Mouse (Mus musculus) heart, adult 18-20 months (tissue): Measurements from ENCODE around the gene Sorcs3. TPM values are rescaled to one million over a fixed set of nuclear protein-coding genes. Genes with fewer than 3 reads are reported as not detected.

Experiments
- DNase-seq, 2 experiments: peaks; one replicate each; pipeline ENCODE4 v3.0.0; 2021 to 2022; ENCODE audit warnings: mixed read lengths in 1 of 2
- total RNA-seq, 2 experiments: library from RNA; stranded (reverse); gene quantifications; 2 replicates each; pipeline ENCODE4 v1.2.3; 2021

Gene Sorcs3
- total RNA-seq, 2 experiments from 2014 or later, result not detected

DNA sequence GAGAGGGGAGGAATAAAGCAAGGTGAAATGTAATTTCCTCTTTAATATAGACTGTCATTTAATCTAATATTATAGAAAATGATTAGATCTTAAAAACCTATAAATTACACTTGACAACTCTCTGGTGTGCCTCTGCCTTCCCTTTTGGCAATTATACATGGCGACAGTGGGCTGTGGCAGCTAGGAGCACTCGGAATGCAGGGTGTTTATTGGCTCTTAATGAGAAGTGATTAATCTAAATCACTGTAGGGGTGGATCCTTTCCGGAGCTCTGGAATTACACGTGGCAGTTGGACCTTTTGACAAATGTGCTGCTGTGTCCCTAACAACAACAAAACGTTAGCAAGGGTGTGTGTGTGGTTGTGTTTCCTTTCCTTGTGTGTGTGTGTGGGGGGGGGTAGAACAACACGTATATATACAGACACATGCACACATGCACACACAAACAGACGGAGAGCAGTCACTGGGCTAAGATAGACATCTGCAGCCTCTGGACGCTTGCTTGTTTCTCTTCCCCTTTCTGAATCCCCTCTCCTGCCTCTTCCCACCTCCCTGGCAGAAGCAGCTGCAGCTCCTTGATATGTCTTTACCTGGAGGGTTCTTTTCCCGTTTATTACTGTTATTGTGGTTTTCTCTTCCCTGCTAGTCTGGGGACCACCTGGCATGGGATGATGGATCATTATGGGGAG lies 318.8 kb downstream of the Sorcs3 start:
- no peak for DNase-seq

DNA sequence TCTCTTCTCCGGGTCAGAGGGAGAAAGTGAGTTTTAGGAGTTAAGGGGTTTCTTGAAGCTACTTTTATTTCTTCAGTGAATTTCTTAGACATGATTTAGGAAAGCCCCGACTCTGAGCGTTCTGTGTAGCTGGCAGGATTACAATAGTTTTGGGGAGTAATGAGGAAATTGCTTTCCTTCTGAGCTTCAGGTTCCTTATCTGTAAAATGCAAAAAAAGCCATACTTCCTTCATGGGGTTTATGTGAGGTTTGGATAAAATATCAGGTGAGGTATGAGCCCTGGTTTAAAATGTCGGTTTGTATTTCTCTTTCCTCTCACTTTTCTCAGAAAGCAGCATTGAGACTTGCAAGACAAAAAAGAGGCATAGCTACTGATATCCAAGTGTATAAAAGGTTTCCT lies 327.8 kb downstream of the Sorcs3 start:
- no peak for DNase-seq

DNA sequence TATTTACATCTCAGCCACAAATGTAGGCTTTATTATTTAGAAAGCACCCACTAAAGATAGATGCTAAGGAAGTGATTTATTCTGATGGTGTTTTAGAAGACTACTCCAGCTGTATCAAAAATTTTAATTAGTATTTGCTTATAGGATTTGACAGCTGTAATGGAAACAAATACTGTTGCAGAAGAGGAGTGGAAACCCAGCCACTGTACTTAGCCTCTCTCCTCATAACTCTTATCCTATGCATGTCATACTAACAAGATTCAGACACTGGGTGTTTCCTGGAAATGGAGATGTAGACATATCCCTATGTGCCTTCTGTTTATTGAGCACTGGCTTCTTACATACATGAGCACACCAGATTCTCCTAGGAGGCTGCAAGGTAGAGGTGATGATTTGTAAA lies 338.5 kb downstream of the Sorcs3 start:
- no peak for DNase-seq

DNA sequence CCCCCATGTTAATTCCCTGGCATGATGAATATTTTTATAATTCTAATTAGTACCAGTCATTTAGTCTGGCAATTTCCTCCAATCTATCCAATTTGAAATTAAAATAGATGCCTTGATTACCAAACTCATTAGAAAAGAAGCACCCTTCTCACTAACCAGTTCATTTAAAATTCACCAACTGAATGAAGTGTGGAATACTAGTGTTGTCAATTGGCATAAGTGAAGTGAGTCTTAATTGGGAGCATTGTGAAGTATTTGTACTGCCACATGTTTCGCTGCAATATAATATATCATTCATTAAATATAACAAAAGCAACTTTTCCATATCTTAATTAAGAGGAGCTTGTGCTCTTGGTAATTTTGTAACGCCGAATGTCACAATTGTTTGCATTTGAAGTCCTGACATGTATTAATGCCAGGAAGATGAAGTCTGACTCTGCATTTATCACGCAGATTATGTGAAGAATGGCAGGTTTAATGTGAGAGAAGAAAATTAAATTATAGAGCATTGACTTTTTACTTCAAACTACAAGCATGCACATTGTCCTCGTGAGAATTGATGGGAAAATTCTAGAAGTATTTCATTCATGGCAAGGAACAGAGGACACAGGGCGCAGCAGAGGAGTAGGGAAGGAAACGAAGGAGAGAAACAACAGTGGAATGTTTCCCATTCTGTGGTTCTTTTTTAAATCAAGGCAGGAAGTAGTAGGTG lies 339.8 kb downstream of the Sorcs3 start:
- no peak for DNase-seq

DNA sequence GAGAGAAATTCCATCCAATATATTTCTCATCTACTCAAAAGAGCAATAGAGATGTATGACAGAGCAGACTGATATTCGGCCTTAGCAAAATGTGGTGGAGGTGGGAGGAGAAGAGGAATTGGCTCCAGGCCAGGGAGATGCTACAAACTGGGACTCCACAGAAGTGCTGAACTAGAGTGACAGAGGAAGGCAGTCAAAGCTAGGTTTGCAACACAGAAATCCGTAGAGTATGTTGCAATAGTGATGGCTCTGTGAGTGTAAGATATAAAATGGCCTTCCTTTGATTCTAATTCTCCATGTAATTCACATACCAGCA lies 340.3 kb downstream of the Sorcs3 start:
- DNase-seq, result no peak

DNA sequence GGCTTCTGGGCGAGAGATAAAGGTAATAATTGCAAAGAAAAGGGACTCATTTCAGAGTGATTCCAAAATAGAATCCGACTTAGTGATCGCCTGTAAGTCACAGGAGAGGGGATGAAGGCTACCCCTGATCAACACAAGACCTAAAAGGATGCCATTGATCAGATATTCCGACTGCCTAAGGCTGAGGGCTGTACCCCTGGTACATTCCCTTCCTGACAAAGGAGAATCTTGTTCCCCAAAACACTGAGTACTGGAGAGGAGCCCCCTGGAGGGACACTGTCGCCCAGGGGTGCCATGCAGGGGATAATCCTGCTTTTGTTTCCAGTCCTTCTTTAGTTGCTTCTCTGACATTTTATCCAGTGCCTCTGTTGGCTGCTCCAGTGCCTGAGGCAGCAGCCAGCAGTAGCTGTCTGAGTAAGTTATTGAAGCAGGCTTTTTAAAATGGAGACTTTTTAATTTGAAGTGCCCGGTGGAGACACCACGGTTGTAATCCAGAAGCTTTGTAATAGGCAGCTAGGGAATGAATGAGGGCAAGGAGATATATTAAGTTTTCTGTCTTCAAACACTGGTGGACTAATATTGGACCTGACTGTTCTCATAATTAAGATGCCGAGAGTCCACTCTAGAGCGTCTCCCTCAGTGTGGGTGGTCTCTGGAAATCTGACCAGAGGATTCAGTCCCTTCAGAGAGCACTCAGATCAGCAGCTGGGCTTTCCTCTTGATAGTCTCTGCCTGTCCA lies 342.5 kb downstream of the Sorcs3 start:
- DNase-seq, result no peak

DNA sequence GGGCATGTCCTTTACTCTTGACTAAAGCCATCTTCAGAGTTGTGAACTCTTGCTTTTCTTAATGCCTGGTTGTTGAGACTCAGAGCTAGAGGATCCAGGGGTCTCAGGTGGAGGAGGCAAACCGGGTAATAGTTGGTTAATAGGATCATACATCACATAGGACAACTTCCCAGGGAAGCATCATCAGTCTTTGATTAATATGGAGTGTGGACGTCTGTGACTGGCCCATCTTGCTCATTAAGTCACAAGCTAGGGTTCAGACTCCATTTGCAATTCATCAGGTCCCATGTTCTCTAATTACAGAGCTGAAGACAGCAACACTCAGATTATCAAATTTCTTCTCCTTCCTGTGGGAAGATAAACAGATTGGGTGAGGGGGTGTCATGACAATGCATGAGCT lies 353.6 kb downstream of the Sorcs3 start:
- no peak for DNase-seq

DNA sequence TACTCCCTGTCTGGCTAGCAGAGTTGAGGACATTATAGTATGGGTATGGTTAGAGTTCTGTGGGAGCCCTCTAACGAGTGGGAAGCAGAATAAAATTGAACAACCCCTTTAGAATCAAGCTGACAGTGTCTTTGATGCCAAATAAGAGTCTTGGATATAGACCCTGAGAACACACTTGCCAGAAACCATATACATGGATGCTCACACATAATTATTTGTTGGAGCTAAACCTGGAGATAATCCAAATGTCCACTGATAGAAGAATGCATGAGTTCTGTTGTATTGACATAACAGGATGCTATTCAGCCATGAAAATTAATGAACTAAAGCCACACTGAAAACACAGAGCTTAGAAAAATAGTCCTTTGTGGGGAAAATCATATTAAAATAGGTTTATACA lies 369.9 kb downstream of the Sorcs3 start:
- DNase-seq, result no peak

DNA sequence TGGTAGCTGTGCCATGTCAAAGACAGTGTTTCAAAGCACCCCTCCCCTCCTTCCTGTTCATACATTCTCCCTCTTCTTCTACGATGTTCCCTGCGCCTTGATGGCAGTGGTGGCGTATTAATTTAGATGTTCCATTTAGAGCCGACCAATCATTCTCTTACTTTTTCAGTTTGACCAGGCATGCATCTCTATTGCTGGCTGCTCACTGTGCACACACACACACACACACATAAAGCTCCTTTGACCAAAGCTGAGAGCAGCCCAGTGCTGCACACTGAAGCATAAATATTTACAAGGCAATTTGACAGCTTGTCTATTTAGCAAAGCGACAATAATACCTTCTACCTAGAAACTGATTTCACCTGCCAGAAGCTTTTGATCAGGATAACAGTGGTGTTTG lies 371.3 kb downstream of the Sorcs3 start:
- no peak for DNase-seq

DNA sequence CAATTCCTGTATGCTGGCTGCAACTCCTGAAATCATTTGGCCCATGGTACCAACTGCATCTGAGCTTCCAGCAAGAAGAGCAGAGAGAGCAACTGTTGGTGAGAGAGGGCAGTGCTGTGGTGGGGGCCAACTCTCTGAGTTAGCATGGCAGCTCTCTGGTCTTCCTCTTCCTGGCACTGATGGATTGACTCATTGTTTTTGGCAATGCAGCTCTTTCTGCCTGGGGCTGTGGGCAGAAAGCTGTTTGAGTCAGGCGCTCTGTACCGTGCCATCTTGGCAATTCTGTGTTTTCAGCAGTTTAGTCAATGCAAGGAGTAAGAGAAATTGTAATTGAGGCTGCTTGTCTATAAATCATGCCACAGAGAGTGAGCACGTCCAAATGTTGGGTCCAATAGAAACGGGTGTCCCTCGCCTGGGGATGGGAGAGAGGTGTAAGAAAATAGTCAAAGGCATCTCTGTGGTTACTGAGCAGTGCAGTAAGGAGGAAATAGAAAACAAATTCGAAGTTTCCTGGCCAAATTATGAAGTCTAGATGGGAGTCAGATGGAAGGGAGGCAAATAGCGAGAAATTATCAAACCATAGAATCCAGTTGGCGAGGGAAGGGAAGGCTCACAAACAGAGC lies 379.2 kb downstream of the Sorcs3 start:
- no peak for DNase-seq

DNA sequence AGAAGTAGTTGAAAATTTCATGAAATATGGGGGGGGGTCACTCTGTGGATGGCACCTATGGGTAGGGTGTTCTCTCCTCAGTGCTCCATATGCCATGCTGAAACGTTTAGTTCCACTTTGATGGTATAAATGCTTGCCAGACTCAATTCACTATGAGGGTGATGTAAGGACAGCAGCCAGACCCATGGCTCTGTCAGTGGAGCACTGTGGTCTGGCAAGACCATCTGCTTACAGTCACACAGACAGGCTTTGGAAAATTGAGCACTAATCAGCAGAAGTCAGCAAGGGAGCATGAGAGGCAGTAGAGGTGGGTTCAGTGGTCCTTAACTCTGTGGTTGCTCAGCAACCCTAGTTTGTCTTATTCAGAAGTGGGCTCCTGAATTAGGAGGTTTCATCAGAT lies 411.1 kb downstream of the Sorcs3 start:
- no peak for DNase-seq

DNA sequence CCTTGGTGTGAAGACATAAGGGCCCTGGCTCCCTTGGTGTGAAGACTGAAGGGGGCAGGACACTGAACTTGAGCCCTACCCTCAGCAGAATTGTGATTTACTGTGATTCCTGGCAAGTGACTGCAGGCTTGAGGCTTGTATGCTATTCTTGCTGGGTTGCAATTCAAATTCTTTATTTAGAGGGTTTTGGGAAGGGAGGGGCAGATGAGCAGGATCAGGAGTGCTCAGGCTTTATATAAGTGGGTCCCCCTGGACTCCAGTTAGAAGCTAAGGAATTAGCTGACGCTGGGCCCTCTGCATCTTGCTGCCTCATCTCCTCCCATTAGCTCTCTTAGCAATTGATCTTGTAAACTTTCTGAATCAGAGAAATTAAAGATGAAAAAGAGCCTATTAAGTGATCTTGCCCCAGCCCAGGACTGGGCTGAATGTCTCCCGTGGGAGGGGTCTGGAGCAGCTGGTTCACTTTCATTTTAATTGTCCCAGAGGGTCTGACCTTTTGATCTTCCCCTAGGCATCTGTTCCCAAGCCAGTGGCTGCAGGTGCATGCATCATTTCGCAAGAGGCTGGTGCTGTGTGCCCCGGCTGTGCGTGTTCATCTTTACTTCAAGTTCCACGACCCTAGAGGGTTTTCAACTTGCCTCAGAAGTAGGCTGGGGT lies 425.0 kb downstream of the Sorcs3 start:
- no peak for DNase-seq

DNA sequence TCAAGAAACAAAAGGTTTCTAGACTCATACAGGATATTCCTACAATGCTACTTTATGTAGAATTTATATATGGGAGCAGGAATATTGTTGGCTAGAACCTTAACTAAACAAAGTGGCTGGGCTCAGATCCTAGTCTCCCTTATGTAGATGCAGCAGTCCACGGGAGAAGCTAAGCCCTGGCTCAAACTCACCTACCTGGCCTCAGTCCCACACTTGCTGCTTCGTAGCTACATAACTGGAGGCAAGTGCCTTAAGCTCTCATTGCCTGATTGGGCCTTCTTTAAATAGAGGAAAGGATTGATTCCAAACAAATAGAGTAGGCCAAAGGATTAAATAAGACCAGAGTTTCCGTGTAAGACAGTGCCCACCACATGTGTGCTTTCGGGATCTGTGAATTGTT lies 436.7 kb downstream of the Sorcs3 start:
- no peak for DNase-seq

DNA sequence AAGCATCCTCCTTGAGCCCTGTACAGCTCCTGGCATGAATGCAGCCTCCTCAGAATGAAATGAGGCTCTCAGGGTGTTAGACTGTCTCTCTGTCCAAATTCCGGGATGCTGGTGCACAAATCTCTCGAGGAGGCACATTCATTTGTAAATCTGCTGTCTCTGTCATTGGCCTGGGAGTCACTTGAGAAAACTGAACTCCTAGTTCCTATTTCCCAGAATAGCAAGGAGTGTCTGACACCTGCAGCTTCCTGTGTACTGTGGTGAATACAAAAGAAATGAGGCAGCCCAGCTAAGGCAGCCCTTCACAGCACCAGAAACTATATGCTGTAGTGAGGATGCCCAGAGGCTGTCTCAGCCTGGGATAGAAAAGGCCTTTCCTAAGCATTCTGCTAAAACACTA lies 444.1 kb downstream of the Sorcs3 start:
- DNase-seq, result no peak

DNA sequence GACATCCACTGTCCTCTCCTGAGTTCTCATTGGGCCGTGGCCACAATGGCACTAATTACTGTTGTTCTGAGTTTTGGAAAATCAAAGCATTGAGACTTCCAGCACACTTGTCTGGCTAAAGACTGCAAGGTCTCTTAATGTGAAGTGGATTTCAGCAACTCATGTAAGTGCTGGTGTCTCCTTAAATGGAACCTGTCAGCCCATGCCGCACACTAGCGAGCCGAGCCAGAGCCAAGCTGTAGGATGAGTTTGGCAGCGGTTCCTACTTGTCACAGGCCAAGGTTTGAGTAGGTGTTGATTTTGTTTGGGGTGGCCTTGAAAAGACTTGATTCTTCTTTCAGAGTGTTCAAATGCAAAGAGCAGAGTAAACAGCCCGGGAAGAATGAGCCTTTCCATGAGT lies 445.8 kb downstream of the Sorcs3 start:
- DNase-seq, result peak; percentile 31 to 32

DNA sequence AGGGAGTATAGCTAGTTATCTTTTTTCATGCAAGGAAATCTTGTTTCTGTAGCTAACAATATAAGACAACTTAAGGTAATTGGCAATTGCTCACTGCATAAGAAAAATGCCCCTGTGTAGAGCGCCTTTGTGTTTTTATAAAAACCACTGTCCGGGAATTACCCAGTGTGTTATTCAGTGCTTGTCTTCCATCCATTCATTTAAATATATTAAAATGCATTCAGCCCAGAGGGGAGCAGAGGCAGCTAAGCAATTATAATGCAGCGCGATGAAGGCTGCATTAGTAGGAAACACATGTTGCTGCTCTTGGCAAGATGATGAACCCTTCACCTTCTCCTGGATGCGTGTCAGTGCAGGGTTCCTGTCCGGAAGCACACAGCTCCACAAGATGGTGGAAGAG lies 454.4 kb downstream of the Sorcs3 start:
- DNase-seq, result no peak

DNA sequence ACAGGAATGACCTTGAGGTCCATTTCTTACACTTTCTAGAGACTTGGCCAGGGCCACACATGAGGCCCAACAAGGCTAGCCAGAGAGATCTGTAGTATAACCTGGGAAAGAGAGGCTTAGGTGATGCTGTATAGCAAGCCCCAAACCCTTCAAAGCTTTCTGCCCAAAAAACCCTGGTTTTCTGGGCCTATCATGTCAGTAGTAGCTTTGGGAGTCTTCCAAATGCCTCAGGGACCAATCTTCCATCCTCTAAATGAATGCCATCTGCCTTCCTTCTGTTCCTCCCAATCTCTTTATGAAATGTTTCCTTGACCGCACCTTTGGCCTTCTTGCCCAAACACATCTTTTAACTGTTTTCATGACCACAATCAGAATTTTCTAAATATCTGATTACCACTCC lies 474.1 kb downstream of the Sorcs3 start:
- DNase-seq, result no peak

DNA sequence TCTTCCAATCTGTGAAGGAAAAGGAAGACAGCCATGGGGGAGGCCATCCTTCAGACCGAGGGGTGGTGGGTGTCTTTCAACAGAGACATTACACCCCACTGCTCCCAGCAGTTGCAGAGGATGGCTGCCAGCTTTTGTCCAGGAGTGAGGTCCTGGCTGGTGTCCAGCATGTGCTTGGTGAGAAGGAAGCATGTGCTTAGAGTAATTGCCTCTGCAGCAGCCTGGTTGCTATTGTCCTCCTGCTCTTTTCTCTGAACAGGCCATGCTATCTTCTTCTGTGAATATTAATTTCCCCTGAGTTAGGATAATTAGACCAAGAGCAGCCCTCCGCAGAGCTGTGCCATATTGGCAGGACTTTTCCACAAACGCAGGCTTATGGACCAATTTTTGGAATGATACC lies 476.7 kb downstream of the Sorcs3 start:
- no peak for DNase-seq

DNA sequence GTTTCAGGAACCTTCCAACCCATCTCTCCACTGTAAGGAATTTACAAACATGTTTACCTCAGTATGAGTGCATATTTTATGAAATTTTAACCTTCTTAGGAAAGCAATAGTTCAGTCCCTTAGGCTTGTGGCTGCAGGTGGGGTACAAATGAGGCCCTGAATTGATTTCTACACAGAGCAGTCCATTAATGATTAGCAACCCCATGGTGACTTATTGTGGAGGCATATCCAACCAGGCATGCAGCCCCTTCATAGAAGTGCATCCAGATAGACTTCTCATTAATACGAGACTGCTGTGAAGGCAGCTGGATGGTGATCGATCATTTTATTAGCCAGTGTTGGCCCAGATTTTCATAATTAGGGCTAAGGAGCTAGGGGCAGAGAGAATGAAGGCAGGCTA lies 480.5 kb downstream of the Sorcs3 start:
- no peak for DNase-seq

DNA sequence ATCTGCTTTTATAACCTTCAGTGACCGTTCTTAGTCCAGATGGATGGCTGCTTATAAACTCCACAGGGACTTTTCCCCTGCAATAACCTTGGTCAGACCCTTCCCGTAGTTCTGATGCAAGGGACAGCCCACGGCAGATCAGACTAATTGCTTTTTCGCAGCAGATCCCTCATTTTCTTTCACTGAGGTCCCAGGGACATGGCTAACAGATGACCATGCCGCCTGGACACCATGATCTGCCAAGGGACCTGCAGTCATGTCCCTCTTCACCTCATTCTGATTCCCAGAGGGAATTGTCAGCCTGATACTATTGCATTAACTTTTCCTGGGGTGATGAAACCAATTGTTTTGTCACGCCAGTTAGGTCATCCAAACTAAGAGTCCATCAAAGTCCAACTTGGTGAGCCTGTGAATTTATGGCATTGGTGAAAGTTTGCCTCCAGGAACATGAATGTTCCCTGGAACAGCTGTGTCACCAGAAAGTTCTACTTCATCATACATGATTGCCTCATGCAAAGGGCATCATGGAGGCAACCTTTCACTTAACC lies 494.4 kb downstream of the Sorcs3 start:
- no peak for DNase-seq

DNA sequence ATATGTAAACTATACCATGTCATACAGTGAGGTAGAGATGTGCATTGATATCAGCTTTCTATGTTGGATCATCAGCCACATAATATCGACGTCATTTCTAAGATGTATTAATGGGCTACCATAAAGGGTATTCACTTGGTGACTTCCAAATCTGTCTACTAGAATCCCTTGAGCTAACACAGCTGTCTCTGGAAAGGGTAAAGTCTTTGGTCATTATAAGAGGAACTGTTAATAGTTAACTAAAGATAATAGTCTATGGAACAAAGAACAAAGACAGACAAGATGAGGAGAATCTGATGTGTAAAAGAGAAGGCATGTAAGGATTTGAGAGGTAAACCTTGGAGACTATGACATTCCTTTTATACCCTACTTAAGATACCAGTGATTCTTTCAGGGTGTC lies 497.9 kb downstream of the Sorcs3 start:
- DNase-seq, result no peak

DNA sequence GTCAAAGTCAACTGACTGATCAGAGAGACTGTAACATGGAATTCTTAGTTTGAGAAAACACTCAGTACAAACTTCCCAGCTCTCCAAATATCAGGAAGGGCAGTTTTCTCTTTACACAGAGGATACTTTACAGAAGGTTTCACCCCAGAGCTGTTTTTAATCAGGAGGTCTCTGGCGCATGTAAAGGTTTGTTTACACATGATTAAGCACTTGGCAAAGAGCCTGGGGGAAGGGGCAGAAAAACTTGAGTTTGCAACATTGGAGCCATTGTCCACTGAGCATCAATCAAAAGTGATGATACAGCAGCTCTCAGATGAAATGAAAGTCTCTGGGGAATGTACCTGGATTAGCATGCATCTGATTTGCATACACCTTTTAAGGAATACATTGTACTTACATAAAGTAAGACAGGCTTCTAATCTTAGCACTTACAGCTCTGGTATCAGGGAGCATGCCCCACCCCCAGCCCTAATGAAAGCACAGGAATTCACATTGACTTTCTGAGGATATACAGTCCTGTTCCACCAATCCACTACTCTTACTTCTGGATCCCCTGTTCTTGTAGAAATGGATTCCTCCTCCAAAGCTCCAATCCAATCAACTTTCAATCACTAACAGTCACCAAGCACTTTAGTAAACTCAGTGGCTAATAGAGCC lies 500.6 kb downstream of the Sorcs3 start:
- no peak for DNase-seq
